Mouse (Mus musculus) G1E (cell line): ENCODE data around the gene Bpifc. TPM values are rescaled to one million over a fixed set of nuclear protein-coding genes. Genes with fewer than 3 reads are reported as not detected.
A peak's percentile ranks its signal among the peaks of the same experiment; 100 is the strongest.

Experiments
- ATAC-seq: 2 replicates; pipeline ENCODE4 v1.8.0; 2016; ENCODE audit warnings: mild to moderate bottlenecking; ENCODE audit not compliant: insufficient number of reproducible peaks, poor library complexity, low FRiP score, severe bottlenecking; ENCODE audit errors: extremely low read depth
- DNase-seq: peaks from one replicate; pipeline ENCODE4 v3.0.0; 2012; ENCODE audit warnings: low spot score
- H3K27me3 ChIP-seq: 2 replicates; pipeline ENCODE4 v1.6.1; 2012; ENCODE audit warnings: mild to moderate bottlenecking, low read length, inconsistent platforms; ENCODE audit not compliant: insufficient read depth
- H3K36me3 ChIP-seq: replicated peaks from 2 replicates; pipeline ENCODE3; 2012; ENCODE audit warnings: mild to moderate bottlenecking, inconsistent platforms
- H3K4me1 ChIP-seq: 2 replicates; pipeline ENCODE4 v1.6.1; 2012; ENCODE audit warnings: low read depth, low read length, inconsistent platforms, mixed read lengths; ENCODE audit not compliant: insufficient read depth
- H3K4me3 ChIP-seq: 2 replicates; pipeline ENCODE4 v1.5.1; 2012; ENCODE audit warnings: low read depth, mild to moderate bottlenecking, inconsistent platforms, low read length, moderate library complexity, mixed read lengths
- H3K9me3 ChIP-seq: replicated peaks from 2 replicates; pipeline ENCODE4 v1.6.1; 2012; ENCODE audit warnings: inconsistent platforms
- CTCF ChIP-seq: IDR thresholded peaks from 2 replicates; pipeline ENCODE4 v1.5.1; 2012; ENCODE audit warnings: low read depth, low read length, inconsistent platforms, mixed read lengths
- GATA1 ChIP-seq: IDR thresholded peaks from 2 replicates; pipeline ENCODE4 v1.6.1; 2012; ENCODE audit warnings: borderline replicate concordance, low read length, inconsistent platforms, mixed read lengths
- GATA2 ChIP-seq: IDR thresholded peaks from 2 replicates; pipeline ENCODE4 v1.6.1; 2012; ENCODE audit warnings: low read depth, low read length, inconsistent platforms, borderline replicate concordance
- POLR2AphosphoS5 ChIP-seq: IDR thresholded peaks from 2 replicates; pipeline ENCODE4 v1.6.1; 2012; ENCODE audit warnings: low read depth, low read length, inconsistent platforms; ENCODE audit not compliant: insufficient replicate concordance
- TAL1 ChIP-seq: conservative IDR thresholded peaks from 2 replicates; pipeline ENCODE4 v1.6.1; 2012; ENCODE audit warnings: low read depth, low read length, inconsistent platforms, mixed read lengths
- polyA plus RNA-seq: library from polyadenylated mRNA; stranded (reverse); fragments of >175 nt; gene quantifications from 2 replicates; pipeline ENCODE4 v1.2.3, GENCODE M21; 2012
- total RNA-seq, 2 experiments: library from RNA; stranded (forward) in 1 of 2; stranded (reverse) in 1 of 2; fragments of 200-1000 nt in 1 of 2; fragments of >200 nt in 1 of 2; fragmentation: Nextera tagmentation in 1 of 2; gene quantifications; 2 replicates each; pipeline ENCODE4 v1.2.3; 2014 to 2017

The Bpifc gene
- total and polyA plus RNA-seq, 3 experiments = not detected

DNA sequence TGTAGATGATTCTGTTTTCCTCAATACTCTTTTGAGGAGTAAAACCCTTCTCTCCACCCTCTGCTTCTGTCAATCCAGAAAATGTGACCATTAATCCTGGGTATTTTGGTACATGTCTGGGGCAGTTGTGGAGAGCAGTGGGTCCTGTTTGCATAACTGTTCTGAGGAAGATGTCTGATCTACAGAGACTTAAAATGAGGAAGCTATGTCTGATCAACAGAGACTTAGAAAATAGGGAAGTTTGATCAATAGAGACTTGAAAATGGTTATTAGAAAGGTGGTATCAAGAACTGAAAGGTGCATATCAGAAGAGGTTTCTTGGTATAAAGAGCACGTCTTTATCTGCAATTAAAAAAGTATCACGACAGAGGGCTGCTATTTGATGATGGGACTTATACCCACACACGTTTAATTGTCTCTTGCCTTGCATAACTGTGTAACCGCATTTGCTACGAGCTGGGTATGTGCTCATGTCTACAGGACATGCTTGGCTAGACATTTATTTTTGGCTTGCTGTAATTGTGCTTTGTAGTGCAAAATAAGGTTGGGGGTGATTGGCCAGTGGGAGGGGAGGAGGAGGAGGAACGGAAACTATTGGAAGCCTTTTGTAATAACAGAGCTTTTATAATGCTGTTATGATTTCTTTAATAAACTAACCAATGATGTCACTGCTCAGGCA lies 59.8 kb downstream of the Bpifc start:
- H3K4me1 ChIP-seq = peaks cover 38% of the 10 kb centered on the region
- no peak for DNase-seq
- TF ChIP-seq GATA2 (no peak), CTCF (no peak), POLR2AphosphoS5 (no peak), GATA1 (no peak), TAL1 (no peak)
- H3K4me3 ChIP-seq = no peak overlapping the region
- peaks cover 87% of the 10 kb centered on the region for H3K36me3 ChIP-seq
- no peaks in the 10 kb centered on the region for H3K9me3 ChIP-seq
- no peaks in the 10 kb centered on the region for H3K27me3 ChIP-seq
- peak; percentile 34; the same call in 1 of the 2 replicates for ATAC-seq

DNA sequence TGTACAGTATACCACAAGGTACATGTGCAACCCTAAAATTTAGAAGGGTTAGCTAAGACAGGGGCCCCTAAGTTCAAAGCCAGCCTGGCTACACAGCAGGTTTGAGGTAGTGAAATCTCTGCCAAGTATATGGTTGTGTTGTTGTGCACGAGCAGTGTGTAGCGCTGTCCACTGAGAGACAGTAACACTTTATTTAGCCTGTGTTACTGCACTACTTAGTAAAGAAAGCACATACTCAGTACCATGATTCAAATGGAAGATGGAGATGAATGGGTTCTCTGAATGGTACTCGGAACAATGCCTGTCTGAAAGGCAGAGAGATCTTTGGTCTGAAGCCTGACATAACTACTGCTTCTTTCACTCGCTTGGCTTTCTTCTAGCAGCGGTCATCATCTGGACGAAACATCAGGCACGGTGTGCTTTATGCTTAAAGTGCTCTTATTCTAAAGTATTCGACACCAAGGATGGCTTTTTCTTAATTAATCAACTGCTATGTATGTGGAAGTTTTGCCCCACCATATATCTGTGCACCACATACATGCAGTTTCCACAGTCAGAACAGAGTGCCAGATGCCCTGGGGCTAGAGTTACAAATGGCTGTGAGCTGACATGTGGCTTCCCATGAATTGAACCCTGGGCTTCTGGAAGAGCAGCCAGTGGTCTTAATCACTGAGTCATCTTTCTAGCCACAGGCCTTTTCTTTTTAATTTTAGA lies 63.1 kb downstream of the Bpifc start:
- DNase-seq (no peak), ATAC-seq (no peak)
- peaks cover 17% of the 10 kb centered on the region for H3K4me1 ChIP-seq
- H3K4me3 ChIP-seq = no peak overlapping the region
- H3K36me3 ChIP-seq = peaks cover 97% of the 10 kb centered on the region
- H3K9me3 ChIP-seq = no peaks in the 10 kb centered on the region
- TF ChIP-seq POLR2AphosphoS5 (no peak), GATA2 (no peak), CTCF (no peak), GATA1 (no peak), TAL1 (no peak)
- no peaks in the 10 kb centered on the region for H3K27me3 ChIP-seq

DNA sequence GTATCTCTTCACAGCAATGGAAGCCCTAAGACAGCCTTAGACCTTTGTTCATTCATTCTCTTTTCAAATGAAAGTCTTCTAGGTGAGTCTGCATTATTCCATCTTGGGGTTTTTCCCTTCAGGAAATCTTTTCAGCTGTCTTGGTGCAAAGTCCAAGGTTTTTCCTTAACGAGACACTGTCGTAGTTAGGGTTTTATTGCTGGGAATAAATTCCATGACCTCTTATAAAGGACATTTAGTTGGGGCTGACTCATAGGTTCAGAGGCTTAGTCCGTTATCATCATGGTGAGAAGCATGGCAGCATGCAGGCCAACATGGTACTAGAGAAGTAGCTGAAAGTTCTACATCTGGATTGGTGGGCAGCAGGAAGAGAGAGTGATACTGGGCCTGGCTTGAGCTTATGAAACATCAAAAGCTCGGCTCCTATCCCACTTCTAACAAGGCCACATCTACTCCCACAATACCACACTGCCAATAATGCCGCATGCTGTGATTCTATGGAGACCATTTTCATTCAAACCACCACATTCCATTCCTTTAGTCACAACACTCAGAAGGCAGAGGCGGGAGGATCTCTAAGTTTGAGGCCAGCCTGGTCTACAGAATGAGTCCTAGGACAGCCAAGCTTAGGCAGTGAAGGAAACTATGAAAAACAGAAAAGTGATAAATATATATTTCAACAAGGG lies 75.3 kb downstream of the Bpifc start:
- peaks cover 62% of the 10 kb centered on the region for H3K36me3 ChIP-seq

DNA sequence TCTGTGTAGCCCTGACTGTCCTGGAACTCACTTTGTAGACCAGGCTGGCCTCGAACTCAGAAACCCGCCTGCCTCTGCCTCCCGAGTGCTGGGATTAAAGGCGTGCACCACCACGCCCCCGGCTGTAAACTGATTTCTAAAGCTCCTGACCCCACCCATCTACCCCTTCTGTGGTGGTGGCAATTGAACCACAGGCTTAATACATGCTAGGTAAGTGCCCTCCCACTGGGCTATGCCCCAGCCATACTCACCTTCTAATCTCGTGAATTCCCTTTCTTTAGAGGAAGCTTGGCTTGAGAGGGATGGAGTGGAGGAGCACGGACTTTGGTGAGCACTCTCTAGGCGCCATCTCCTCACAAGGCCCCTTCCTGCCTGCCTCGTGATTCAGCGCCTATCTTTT lies 81.7 kb downstream of the Bpifc start:
- no peak for DNase-seq
- ATAC-seq = no peak
- Histone ChIP-seq H3K4me3 (no peak overlapping the region), H3K36me3 (no peaks in the 10 kb centered on the region), H3K27me3 (peaks cover 26% of the 10 kb centered on the region), H3K9me3 (peaks cover 5% of the 10 kb centered on the region), H3K4me1 (peaks cover 14% of the 10 kb centered on the region)
- TF ChIP-seq POLR2AphosphoS5 = no peak
- TF ChIP-seq GATA2 = no peak

More for the DNA sequence above, 75.3 kb downstream of the Bpifc start:
- Histone ChIP-seq H3K27me3 (0 out of 2 replicates have a peak, but pooled peaks cover 3% of the 10 kb centered on the region), H3K4me3 (no peak overlapping the region), H3K4me1 (no peaks in the 10 kb centered on the region), H3K9me3 (no peaks in the 10 kb centered on the region)
- ATAC-seq (no peak), DNase-seq (no peak)
- TF ChIP-seq TAL1 = no peak
- no peak for TF ChIP-seq GATA1
- TF ChIP-seq GATA2 = no peak
- no peak for TF ChIP-seq CTCF
- no peak for TF ChIP-seq POLR2AphosphoS5

DNA sequence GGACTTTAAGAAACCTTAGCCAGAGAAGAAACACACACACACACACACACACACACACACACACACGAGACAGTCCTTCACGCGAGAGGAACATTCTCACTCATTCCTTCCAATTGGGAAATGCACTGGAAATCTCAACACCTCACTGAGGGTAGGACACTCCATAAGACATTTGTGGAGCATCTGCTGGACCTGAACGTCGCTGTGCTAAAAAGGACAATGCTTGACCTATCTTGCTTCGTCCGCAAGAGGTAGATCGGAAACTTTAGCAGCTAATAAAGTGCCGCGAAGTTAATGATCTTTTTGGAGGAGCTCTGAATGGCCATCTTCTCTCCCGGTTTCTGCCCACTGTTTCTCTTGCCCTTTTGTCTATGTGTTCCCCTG lies 82.5 kb downstream of the Bpifc start:
- H3K4me1 ChIP-seq = peaks cover 14% of the 10 kb centered on the region
- peaks cover 26% of the 10 kb centered on the region for H3K27me3 ChIP-seq
- TF ChIP-seq GATA2 (no peak), TAL1 (no peak), GATA1 (no peak), CTCF (no peak), POLR2AphosphoS5 (no peak)
- no peak overlapping the region for H3K4me3 ChIP-seq
- no peak for DNase-seq
- ATAC-seq = no peak
- H3K9me3 ChIP-seq = peaks cover 5% of the 10 kb centered on the region
- H3K36me3 ChIP-seq = no peaks in the 10 kb centered on the region
